Mouse (Mus musculus): ENCODE data around the gene Efcab11. TPM values are rescaled to one million over a fixed set of nuclear protein-coding genes. Genes with fewer than 3 reads are reported as not detected.

Efcab11 gene
- polyA plus RNA-seq, 2 experiments from 2014 or later = 1.0 to 1.5 TPM

DNA sequence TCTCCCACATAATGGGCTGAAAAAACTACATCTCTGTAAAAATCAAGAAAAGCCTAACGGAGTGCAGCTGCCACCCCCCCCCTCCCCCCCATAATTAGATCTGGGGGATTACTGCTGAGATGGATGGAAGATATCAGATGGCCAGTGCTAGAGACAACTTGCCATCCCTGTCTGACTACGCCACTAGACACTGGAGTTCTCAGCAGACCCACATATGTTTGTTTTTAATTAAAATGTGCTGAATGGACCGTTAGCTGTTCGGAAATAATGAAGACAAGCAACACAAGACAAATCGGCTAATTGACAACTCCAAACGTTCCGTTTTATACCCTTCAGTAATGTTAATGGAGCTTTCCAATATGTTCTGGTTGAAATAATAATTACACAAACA, 213.5 kb downstream of the Efcab11 start:
- no peak for ATAC-seq

DNA sequence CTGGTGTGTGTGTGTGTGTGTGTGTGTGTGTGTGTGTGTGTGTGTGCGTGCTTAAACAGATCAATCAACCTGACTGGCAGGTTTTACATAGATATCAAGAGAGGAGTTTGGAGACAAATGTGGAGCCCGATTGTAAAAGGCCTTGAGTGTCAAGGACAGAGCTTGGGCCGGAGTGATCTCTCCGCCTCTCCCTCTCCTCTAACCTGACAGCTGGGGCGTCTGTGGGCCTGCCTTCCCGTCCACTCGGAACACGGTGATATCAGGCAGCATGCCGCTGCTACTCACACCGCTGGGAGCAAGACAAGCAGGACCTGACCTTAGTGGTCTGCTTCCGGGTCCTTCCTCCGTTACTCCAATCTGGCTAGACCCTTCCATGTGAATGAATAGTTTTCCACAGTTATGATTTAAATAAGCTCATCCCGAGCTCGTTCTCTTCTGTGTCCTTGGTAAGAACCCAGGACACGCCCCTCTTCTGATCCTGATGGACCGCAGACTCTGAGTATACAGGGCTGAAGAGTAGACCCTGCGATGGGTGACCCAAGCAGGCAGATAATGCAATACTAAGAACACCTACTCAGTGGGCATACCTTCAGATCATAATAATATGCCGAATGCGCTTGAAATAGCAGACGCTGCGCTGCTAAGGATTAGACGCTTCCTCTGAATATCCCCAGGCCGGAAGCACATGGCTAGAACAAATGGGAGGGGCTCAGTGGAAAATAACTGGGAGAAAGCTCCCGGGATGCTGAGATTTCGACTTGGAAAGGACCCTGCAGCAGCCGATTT, 214.1 kb downstream of the Efcab11 start:
- no peak for ATAC-seq

DNA sequence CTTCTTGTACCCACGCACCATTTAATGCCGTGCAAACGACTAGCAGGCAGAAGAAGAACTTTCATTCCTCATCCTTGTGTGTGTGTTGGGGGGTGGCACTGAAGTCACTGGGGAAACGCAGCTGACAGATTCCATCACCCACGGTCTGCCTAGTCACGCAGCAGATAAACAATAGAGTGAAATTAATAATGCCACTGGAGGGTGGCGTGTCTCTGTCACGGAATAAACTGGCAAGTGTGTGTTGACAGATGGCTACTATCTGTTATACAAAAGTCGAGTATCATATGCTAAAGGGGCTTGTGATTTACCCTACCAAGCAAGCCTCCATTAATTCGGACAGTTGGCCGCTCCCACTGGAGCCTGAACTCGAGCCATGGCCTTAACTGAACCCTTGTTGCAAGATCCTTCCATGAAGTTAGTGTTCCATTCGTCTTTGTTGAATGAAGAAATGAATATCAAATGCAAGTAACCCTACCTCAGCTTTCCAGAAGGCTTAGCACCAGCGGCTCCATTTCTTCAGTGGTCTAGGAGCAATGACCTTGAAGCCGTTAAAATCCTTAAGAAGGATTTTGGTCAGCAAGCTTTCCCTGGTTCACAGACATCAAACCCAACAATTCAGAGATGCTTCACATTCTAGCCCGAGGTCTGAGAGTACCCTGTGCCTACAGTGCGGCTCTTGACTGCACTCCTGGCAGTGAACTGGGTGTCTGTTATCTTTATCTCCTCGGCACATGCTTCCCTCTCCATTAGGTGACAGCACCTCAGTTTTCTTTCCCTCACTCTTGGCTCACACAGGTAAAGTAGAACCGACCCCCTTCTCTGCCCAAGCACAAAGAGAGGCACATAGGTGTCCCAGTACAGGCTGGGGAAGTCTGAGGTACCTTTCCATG, 229.0 kb downstream of the Efcab11 start:
- ATAC-seq = no peak

DNA sequence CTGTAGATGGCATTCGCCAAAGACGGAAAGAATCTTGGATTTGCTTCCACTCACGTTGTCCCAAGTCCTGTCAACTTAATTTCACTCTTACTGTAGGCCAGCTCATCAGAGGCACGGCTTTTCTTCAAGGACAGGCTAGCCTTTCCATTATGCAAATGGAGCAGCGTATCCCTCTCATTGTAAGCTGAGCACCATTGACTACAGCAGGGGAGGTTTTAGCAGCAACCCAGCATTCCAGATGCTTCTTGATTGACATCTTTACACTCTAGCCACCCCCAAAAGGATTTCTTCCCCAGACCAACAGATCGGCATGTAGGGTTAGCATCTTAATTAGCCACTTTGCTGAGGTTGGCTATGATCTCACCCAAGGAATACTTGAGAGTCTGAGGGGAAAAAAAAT, 231.8 kb downstream of the Efcab11 start:
- no peak for ATAC-seq

DNA sequence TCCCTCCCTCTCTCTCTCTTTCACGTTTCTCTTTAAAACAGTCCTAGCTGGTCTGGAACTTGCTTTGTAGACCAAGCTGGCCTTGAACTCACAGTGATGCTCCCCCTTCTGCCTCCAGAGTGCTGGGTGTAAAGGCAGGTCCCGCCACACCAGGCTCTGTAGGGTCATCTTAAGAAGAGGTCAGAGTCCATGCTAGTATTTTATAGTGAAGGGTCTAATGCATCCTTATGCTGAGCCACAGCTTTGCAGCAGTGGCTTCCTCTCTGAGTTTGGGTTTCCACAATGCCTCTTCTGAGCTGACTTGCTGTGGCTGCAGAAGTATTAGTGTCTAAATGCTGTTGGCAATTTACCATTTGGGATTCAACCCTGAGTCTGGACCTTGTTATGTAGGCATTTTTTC, 234.5 kb downstream of the Efcab11 start:
- no peak for ATAC-seq

DNA sequence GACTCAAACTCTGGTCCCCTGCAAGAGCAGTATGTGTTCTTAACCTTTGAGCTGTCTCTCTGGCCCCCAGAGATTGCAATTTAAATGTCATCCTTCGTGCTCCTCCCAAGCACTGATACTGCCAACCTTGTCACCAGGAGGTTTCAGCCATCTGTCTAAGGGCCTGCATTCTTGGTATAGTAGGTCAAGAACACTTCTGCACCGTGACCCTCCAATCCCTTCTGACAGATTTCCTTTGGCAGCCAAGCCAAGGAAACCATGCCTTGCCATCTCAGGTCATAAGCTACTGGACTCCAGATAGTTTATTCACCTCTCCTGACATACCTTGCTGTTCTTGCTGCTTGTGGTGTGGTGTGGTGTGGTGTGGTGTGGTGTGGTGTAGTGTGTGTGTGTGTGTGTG, 235.5 kb downstream of the Efcab11 start:
- ATAC-seq = no peak

DNA sequence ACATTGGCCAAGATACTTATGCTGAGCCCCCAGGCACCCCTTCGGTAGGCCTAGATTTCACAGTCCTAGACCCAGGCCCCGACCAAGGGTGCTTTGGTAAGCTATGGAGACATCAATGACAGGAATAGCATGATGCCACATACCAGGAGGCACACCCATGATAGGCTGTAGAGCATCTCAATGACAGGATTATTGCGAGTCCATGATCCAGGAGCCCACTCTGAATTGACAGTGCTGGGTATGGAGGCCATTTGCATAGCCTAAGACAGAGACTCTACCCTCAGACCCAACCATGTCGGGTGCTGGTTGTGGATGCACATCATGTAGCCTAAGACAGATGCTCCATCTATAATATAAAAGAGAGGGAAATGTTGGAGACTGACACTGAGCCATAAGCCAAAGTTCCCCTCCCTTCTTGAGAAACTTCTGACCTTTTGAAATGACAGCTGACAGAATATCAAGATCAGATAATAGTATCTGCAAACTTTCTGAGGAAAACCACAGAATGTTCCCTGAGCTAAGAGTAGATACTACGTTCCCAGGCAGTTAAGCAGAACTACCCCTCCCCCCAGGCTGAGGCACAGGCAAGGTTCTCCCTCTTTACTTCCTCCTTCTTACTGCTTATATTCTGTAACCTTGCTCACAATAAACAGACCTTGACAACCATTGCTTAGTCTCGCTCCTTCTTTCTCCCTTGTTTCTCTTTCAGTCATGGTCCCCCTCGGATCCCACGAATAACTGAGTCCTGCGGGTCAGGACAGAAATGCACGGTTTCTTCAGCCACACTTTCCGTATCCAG, 237.5 kb downstream of the Efcab11 start:
- peak; percentile 83 for ATAC-seq

DNA sequence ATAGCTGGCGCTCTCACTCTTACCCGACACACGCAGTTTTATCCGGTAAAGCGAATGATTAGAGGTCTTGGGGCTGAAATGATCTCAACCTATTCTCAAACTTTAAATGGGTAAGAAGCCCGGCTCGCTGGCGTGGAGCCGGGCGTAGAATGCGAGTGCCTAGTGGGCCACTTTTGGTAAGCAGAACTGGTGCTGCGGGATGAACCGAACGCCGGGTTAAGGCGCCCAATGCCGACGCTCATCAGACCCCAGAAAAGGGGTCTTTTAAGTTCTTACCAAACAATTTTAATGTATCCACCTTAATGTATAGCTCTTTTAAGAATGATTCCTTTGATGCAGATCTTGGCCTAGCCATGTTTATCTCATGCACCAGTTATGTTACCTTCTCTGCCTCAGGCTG, 238.8 kb downstream of the Efcab11 start:
- ATAC-seq = no peak

DNA sequence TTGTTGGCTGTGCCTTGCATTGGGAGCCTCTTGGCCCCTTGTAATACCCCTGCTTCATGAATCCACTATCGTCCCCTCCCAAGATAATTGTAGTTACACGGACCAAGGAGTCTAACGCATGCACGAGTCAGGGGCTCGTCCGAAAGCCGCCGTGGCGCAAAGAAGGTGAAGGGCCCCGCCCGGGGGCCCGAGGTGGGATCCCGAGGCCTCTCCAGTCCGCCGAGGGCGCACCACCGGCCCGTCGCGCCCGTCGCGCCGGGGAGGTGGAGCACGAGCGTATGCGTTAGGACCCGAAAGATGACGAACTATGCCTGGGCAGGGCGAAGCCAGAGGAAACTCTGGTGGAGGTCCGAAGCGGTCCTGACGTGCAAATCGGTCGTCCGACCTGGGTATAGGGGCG, 239.3 kb downstream of the Efcab11 start:
- no peak for ATAC-seq

Other genes with a start within 250 kb of the Efcab11 start
- gene Tdp1, start 78 bp upstream of the Efcab11 start, polyA plus RNA-seq (2017; shearing (Covaris generic)) = 10 to 100 TPM; 25.4 to 34.4 TPM
- not detected for gene Kcnk13, start 80.1 kb upstream of the Efcab11 start, polyA plus RNA-seq (2017; shearing (Covaris generic))
- gene Psmc1, start 225.7 kb upstream of the Efcab11 start, polyA plus RNA-seq (2017; shearing (Covaris generic)) = 100 to 1,000 TPM; 190 to 201 TPM